Mouse (Mus musculus): ENCODE measurements at regions not wholly inside any gene's neighbourhood (a gene's known extent, or its start where the extent isn't known, plus 50 kb on each side); places are given as distances from the start of the nearest gene placed in this dataset.

DNA sequence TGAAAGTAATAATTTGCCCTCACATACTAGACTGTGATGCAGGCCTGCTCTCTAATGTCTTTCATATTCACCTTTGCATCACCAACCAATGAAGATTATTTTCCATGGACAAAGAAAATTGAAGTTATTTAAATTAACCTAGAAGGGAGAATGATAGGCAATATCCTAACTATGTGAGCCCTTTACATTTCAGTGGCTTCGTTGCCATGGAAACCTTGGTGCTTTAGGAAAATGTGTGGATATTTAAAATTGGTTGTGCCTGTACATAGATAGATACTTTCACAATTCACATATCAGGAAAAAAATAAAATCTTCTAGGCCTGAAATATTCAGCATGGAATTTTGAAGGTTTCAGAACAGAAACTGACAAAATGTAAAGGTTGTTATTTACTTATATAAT lies 1080.6 kb upstream of the Gm8797 start:
- peak; percentile 12 for DNase-seq

DNA sequence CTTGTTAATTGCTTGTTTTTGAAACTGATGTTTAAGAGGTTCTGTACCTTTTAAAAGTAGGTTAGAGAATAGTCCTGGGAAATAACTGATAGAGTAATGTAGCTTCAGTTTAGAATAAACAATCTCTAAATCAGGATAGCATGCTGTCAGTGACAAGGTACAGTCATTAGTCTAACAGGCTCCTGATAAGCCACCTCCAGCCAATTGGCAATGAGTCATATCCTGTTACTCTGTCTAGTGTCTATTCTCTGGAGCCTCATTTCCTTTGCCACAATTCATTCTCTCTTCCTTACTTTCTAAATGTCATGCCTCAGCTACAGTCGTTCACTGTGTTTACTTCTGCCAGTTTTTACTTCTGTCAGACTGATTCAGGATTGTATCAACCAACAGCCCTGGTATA lies 1061.1 kb upstream of the Gm8797 start:
- no peak for DNase-seq
